Mouse (Mus musculus) liver, embryonic 14.5 days (tissue): ENCODE data around the gene Cidec. TPM values are rescaled to one million over a fixed set of nuclear protein-coding genes. Genes with fewer than 3 reads are reported as not detected.

Experiments
- ATAC-seq: fragments of 200-750 bp; cut with Nextera tagmentation; 2 replicates; pipeline ENCODE4 v1.8.0; 2017; ENCODE audit warnings: moderate number of reproducible peaks, mild to moderate bottlenecking, moderate library complexity; ENCODE audit not compliant: insufficient read depth
- DNase-seq, 3 experiments: peaks; one replicate each; pipeline ENCODE4 v3.0.0-alpha.2; 2012 to 2013; ENCODE audit warnings: low read depth in 3 of 3, low spot score in 3 of 3
- H3K27ac ChIP-seq: fragments of 300-500 bp; sonication (generic); 2 replicates; pipeline ENCODE4 v1.5.1; 2014; ENCODE audit warnings: moderate library complexity, mild to moderate bottlenecking, control low read depth, inconsistent platforms
- H3K27me3 ChIP-seq: fragments of 300-500 bp; sonication (generic); 2 replicates; pipeline ENCODE4 v1.6.1; 2014; ENCODE audit warnings: mild to moderate bottlenecking, low read length, moderate library complexity; ENCODE audit not compliant: control insufficient read depth, insufficient read depth
- H3K36me3 ChIP-seq: fragments of 300-500 bp; sonication (generic); replicated peaks from 2 replicates; pipeline ENCODE4 v1.6.1; 2014; ENCODE audit warnings: low read depth; ENCODE audit not compliant: control insufficient read depth, insufficient read depth
- H3K4me1 ChIP-seq, 2 experiments: fragments of 200-500 bp in 1 of 2; fragments of 300-500 bp in 1 of 2; sonication (generic) in 1 of 2; replicated peaks; 2 replicates each; pipeline ENCODE4 v1.6.1; 2012 to 2014; ENCODE audit warnings: antibody characterized with exemption in 1 of 2, inconsistent platforms in 1 of 2, low read length in 1 of 2; ENCODE audit not compliant: control insufficient read depth in 2 of 2, insufficient read depth in 2 of 2
- H3K4me2 ChIP-seq: fragments of 300-500 bp; sonication (generic); 2 replicates; pipeline ENCODE4 v1.6.1; 2014; ENCODE audit warnings: low read depth, mild to moderate bottlenecking, control low read depth, moderate library complexity
- H3K4me3 ChIP-seq, 2 experiments: fragments of 200-500 bp in 1 of 2; fragments of 300-500 bp in 1 of 2; sonication (generic) in 1 of 2; 2 replicates each; pipeline ENCODE4 v1.5.1; 2012 to 2014; ENCODE audit warnings: low read depth in 2 of 2, low read length in 2 of 2, mild to moderate bottlenecking in 2 of 2, control low read depth in 1 of 2, inconsistent platforms in 1 of 2, moderate library complexity in 1 of 2; ENCODE audit not compliant: insufficient read depth in 1 of 2
- H3K9ac ChIP-seq: fragments of 300-500 bp; sonication (generic); replicated peaks from 2 replicates; pipeline ENCODE4 v1.6.1; 2014; ENCODE audit warnings: mild to moderate bottlenecking, control low read depth, moderate library complexity
- H3K9me3 ChIP-seq: fragments of 300-500 bp; sonication (generic); 2 replicates; pipeline ENCODE4 v1.6.1; 2016; ENCODE audit warnings: low read length, mixed read lengths; ENCODE audit not compliant: control insufficient read depth
- CTCF ChIP-seq: IDR thresholded peaks from 2 replicates; pipeline ENCODE4 v1.5.1; 2016; ENCODE audit warnings: antibody characterized with exemption, low read depth, control low read depth
- EP300 ChIP-seq: IDR thresholded peaks from 2 replicates; pipeline ENCODE4 v1.6.1; 2016; ENCODE audit warnings: antibody characterized with exemption, low read depth
- WGBS: fragments of 180-500 bp; shearing (Covaris S2); extraction: QIAGEN DNeasy Blood & Tissue Kit; methylation state at CpG from one replicate; pipeline ENCODE4 v1.1.7; 2014; ENCODE audit not compliant: insufficient replicate concordance; 5-methylcytosine and 5-hydroxymethylcytosine counted together
- polyA plus RNA-seq, 2 experiments: library from polyadenylated mRNA; depleted of rRNA in 1 of 2; stranded (reverse) in 1 of 2; unstranded in 1 of 2; fragments of >200 nt; fragmentation: Nextera tagmentation in 1 of 2; extraction: Ambion mirVana in 1 of 2; gene quantifications; 2 replicates each; pipeline versions ENCODE4 v1.2.1 to v1.2.3; 2012 to 2014

Gene Cidec
- polyA plus RNA-seq, 2 experiments = 0.02 to 0.13 TPM

GRCm38 (mm10) chr6:113480555-113481373, 45.2 kb upstream of the Cidec start:
- DNase-seq = no peak

GRCm38 (mm10) chr6:113478906-113479305, 43.3 kb upstream of the Cidec start:
- Histone ChIP-seq H3K4me2 (no peak overlapping the region), H3K9ac (no peak overlapping the region), H3K9me3 (no peaks in the 10 kb centered on the region), H3K27ac (no peak overlapping the region), H3K4me1 (peaks cover 0 to 3% of the 10 kb centered on the region in 2 experiments; a peak in 3 of 4 replicates), H3K36me3 (no peaks in the 10 kb centered on the region), H3K27me3 (peaks cover 8% of the 10 kb centered on the region), H3K4me3 (no peak overlapping the region)
- DNase-seq = no peak
- ATAC-seq = no peak
- TF ChIP-seq EP300 (no peak), CTCF (no peak)
- 66% methylated on average over 10 of the region's 10 CpGs for WGBS

More at GRCm38 (mm10) chr6:113480555-113481373, 45.2 kb upstream of the Cidec start:
- WGBS = 60% methylated on average over 18 of the region's 18 CpGs
- Histone ChIP-seq H3K36me3 (no peaks in the 10 kb centered on the region), H3K27ac (no peak overlapping the region), H3K4me3 (no peak overlapping the region), H3K4me2 (no peak overlapping the region), H3K9me3 (no peaks in the 10 kb centered on the region), H3K9ac (no peak overlapping the region), H3K27me3 (peaks cover 8% of the 10 kb centered on the region), H3K4me1 (peaks cover 0 to 6% of the 10 kb centered on the region in 2 experiments; a peak in 3 of 4 replicates)
- no peak for ATAC-seq
- TF ChIP-seq EP300 (no peak), CTCF (no peak)

- 34% methylated on average over 7 of the region's 7 CpGs for WGBS
- H3K36me3 ChIP-seq = no peaks in the 10 kb centered on the region
- TF ChIP-seq CTCF = no peak
- TF ChIP-seq EP300 = no peak
- H3K4me2 ChIP-seq = no peak overlapping the region
- H3K4me3 ChIP-seq = no peak overlapping the region
- H3K4me1 ChIP-seq = peaks cover 0 to 2% of the 10 kb centered on the region in 2 experiments; a peak in 1 of 4 replicates
- ATAC-seq = no peak
- H3K9me3 ChIP-seq = no peaks in the 10 kb centered on the region
- no peak for DNase-seq
- peaks cover 7% of the 10 kb centered on the region for H3K27me3 ChIP-seq
- H3K27ac ChIP-seq = no peak overlapping the region
- no peak overlapping the region for H3K9ac ChIP-seq
Measured at GRCm38 (mm10) chr6:113477353-113477752, 41.8 kb upstream of the Cidec start.

- H3K27ac ChIP-seq = no peak overlapping the region
- TF ChIP-seq CTCF (no peak), EP300 (no peak)
- no peak overlapping the region for H3K4me3 ChIP-seq
- no peak overlapping the region for H3K9ac ChIP-seq
- ATAC-seq (no peak), DNase-seq (no peak)
- no peaks in the 10 kb centered on the region for H3K9me3 ChIP-seq
- WGBS = 66% methylated on average over 6 of the region's 6 CpGs
- 0 out of 4 replicates have a peak, but pooled peaks cover 0 to 2% of the 10 kb centered on the region in 2 experiments for H3K4me1 ChIP-seq
- peaks cover 11% of the 10 kb centered on the region for H3K27me3 ChIP-seq
- no peak overlapping the region for H3K4me2 ChIP-seq
- no peaks in the 10 kb centered on the region for H3K36me3 ChIP-seq
Measured at GRCm38 (mm10) chr6:113473715-113474114, 38.2 kb upstream of the Cidec start.

GRCm38 (mm10) chr6:113473246-113473645, 37.7 kb upstream of the Cidec start:
- no peak for ATAC-seq
- 32% methylated on average over 2 of the region's 2 CpGs for WGBS
- TF ChIP-seq EP300 (no peak), CTCF (no peak)

More at GRCm38 (mm10) chr6:113473246-113473645, 37.7 kb upstream of the Cidec start:
- no peak for DNase-seq
- Histone ChIP-seq H3K9me3 (no peaks in the 10 kb centered on the region), H3K4me3 (no peak overlapping the region), H3K36me3 (no peaks in the 10 kb centered on the region), H3K27ac (no peak overlapping the region), H3K9ac (no peak overlapping the region), H3K4me2 (no peak overlapping the region), H3K4me1 (0 out of 4 replicates have a peak, but pooled peaks cover 0 to 2% of the 10 kb centered on the region in 2 experiments), H3K27me3 (peaks cover 11% of the 10 kb centered on the region)
